Mouse (Mus musculus) liver, embryonic 14.5 days (tissue): ENCODE data around the gene Piwil1.

Experiments used
- CTCF ChIP-seq: IDR thresholded peaks from 2 replicates; pipeline ENCODE4 v1.5.1; 2016; ENCODE audit warnings: antibody characterized with exemption, low read depth, control low read depth
- EP300 ChIP-seq: IDR thresholded peaks from 2 replicates; pipeline ENCODE4 v1.6.1; 2016; ENCODE audit warnings: antibody characterized with exemption, low read depth

GRCm38 (mm10) chr5:128744351-128744750, 42.0 kb downstream of the Piwil1 start:
- TF ChIP-seq CTCF (no peak), EP300 (no peak)
